In genomic region chr16:52438216-52438904, GRCm38 (mm10) we compare ENCODE assay signal across 18 mouse cellular contexts. TPM values are rescaled to one million over a fixed set of nuclear protein-coding genes. Genes with fewer than 3 reads are reported as not detected.
DNase-seq lines count a peak whose midpoint lies in the region; ATAC-seq and TF ChIP-seq lines count a peak whose summit lies in the region.
"Had no signal": no experiment of that assay in that cellular context is flagged by ENCODE, and none has a peak within 500 bp of the region (broad histone marks: within the 10 kb centered on the region; RNA-seq: fewer than 3 reads in every experiment).

No protein-coding gene starts in this region.

- no peaks in the 10 kb centered on the region for H3K4me1 ChIP-seq in kidney, embryonic 14.5 days (ENCODE audit: control insufficient read depth, insufficient read depth, low read length)
- peaks cover 6% of the 10 kb centered on the region; the same call in 1 of the 2 replicates for H3K4me1 ChIP-seq in lung, embryonic 16.5 days (replicated peaks; ENCODE audit: control insufficient read depth, insufficient read depth, low read length)
- H3K4me1 ChIP-seq in lung, adult 2 months (ENCODE audit: control insufficient read depth, insufficient read depth, low read length), result peaks cover 9% of the 10 kb centered on the region
- no peaks in the 10 kb centered on the region for H3K4me1 ChIP-seq in hindbrain, embryonic 16.5 days (ENCODE audit: control insufficient read depth, insufficient read depth, low read depth, low read length)
- H3K4me1 ChIP-seq: embryonic facial prominence, embryonic 10.5 days; forebrain, embryonic 15.5 days; neural tube, embryonic 12.5 days had no signal

- no peak for DNase-seq in kidney, postnatal 10 days
- DNase-seq in lung, adult 2 months, result no peak
- DNase-seq: cerebellum, postnatal 10 days; heart, postnatal 4 days; spleen, adult 18-20 months; thymus, postnatal 36 days had no signal

- H3K27ac ChIP-seq in kidney, embryonic 14.5 days (ENCODE audit: low read depth, low read length), result no peak overlapping the region
- no peak overlapping the region for H3K27ac ChIP-seq in lung, embryonic 16.5 days (ENCODE audit: low read length)
- no peak overlapping the region for H3K27ac ChIP-seq in hindbrain, embryonic 16.5 days (ENCODE audit: low read depth, low read length)
- H3K27ac ChIP-seq: embryonic facial prominence, embryonic 10.5 days; forebrain, embryonic 15.5 days; heart, embryonic 13.5 days; left cerebral cortex, adult 2 months; neural tube, embryonic 12.5 days had no signal

- no peaks in the 10 kb centered on the region for H3K27me3 ChIP-seq in kidney, embryonic 14.5 days (ENCODE audit: control insufficient read depth, insufficient read depth, low read length)
- no peaks in the 10 kb centered on the region for H3K27me3 ChIP-seq in lung, embryonic 16.5 days (ENCODE audit: control insufficient read depth, insufficient read depth, low read depth, low read length)
- no peaks in the 10 kb centered on the region for H3K27me3 ChIP-seq in hindbrain, embryonic 16.5 days (replicated peaks; ENCODE audit: control insufficient read depth, insufficient read depth, low read length)
- H3K27me3 ChIP-seq: forebrain, embryonic 15.5 days; heart, embryonic 13.5 days; neural tube, embryonic 12.5 days had no signal

- no peak for TF ChIP-seq CTCF in lung, adult 2 months (IDR thresholded peaks at IDR 0.05; ENCODE audit: insufficient read depth, low read length)

- no peak overlapping the region for H3K9ac ChIP-seq in kidney, embryonic 14.5 days (ENCODE audit: low read depth, low read length)
- H3K9ac ChIP-seq in lung, embryonic 16.5 days (ENCODE audit: low read length), result no peak overlapping the region
- H3K9ac ChIP-seq in hindbrain, embryonic 16.5 days (ENCODE audit: low read depth, low read length), result no peak overlapping the region
- H3K9ac ChIP-seq: forebrain, embryonic 15.5 days; heart, embryonic 13.5 days; neural tube, embryonic 12.5 days had no signal

- 35% methylated on average over 6 of the region's 6 CpGs for WGBS in kidney, embryonic 14.5 days
- 11% methylated on average over 6 of the region's 6 CpGs for whole genome bisulfite sequencing in lung, embryonic 16.5 days
- 20% methylated on average over 6 of the region's 6 CpGs for WGBS in lung, adult 2 months
- WGBS in hindbrain, embryonic 16.5 days, result 69% methylated on average over 6 of the region's 6 CpGs

- H3K4me2 ChIP-seq in kidney, embryonic 14.5 days (replicated peaks; ENCODE audit: low read depth, low read length), result no peak overlapping the region
- no peak overlapping the region for H3K4me2 ChIP-seq in lung, embryonic 16.5 days (ENCODE audit: low read depth, low read length)
- no peak overlapping the region for H3K4me2 ChIP-seq in hindbrain, embryonic 16.5 days (ENCODE audit: low read length)
- H3K4me2 ChIP-seq: forebrain, embryonic 15.5 days; heart, embryonic 13.5 days; neural tube, embryonic 12.5 days had no signal

- no peak overlapping the region for H3K4me3 ChIP-seq in kidney, embryonic 14.5 days (ENCODE audit: low read length)
- H3K4me3 ChIP-seq in lung, embryonic 16.5 days (ENCODE audit: low read length), result no peak overlapping the region
- H3K4me3 ChIP-seq in lung, adult 2 months (replicated peaks; ENCODE audit: extremely low read depth, low read depth, low read length), result no peak overlapping the region
- no peak overlapping the region for H3K4me3 ChIP-seq in hindbrain, embryonic 16.5 days (ENCODE audit: low read length)
- H3K4me3 ChIP-seq: embryonic facial prominence, embryonic 10.5 days; erythroblast, embryonic 14.5 days; forebrain, embryonic 15.5 days; heart, embryonic 13.5 days; left cerebral cortex, adult 2 months; neural tube, embryonic 12.5 days had no signal

- peak; percentile 71; the same call in 1 of the 2 replicates for ATAC-seq in kidney, embryonic 14.5 days (ENCODE audit: low FRiP score, low TSS enrichment)
- ATAC-seq in lung, embryonic 16.5 days (ENCODE audit: low read depth), result peak; percentile 75
- 0 out of 4 replicates have a peak, but pooled peaks have one; percentile 17 to 65 for ATAC-seq in hematopoietic stem cell, adult 5-6 weeks (replicated peaks in 1 of 2; ENCODE audit: insufficient read depth in 1 of 2, low FRiP score in 2 of 2, low TSS enrichment in 1 of 2, low read depth in 1 of 2, poor library complexity in 2 of 2, severe bottlenecking in 2 of 2)
- no peak for ATAC-seq in CD4-positive, CD25-positive, alpha-beta regulatory T cell, adult 4 months
- ATAC-seq in hindbrain, embryonic 16.5 days, result no peak
- ATAC-seq: forebrain, embryonic 15.5 days had no signal

- TF ChIP-seq POLR2A in lung, adult 2 months (IDR thresholded peaks at IDR 0.05; ENCODE audit: borderline replicate concordance, extremely low read depth, low read depth, low read length), result no peak

- H3K9me3 ChIP-seq in kidney, embryonic 14.5 days (ENCODE audit: control insufficient read depth, low read length), result no peaks in the 10 kb centered on the region
- no peaks in the 10 kb centered on the region for H3K9me3 ChIP-seq in lung, embryonic 16.5 days (ENCODE audit: control insufficient read depth, low read length)
- H3K9me3 ChIP-seq in hindbrain, embryonic 16.5 days (ENCODE audit: control insufficient read depth, low read length), result no peaks in the 10 kb centered on the region
- H3K9me3 ChIP-seq: embryonic facial prominence, embryonic 10.5 days; forebrain, embryonic 15.5 days; heart, embryonic 13.5 days; neural tube, embryonic 12.5 days had no signal

- no peaks in the 10 kb centered on the region for H3K36me3 ChIP-seq in kidney, embryonic 14.5 days (ENCODE audit: control insufficient read depth, insufficient read depth, low read length)
- H3K36me3 ChIP-seq in lung, embryonic 16.5 days (ENCODE audit: control insufficient read depth, insufficient read depth, low read length), result no peaks in the 10 kb centered on the region
- no peaks in the 10 kb centered on the region for H3K36me3 ChIP-seq in hindbrain, embryonic 16.5 days (ENCODE audit: control insufficient read depth, insufficient read depth, low read length)
- H3K36me3 ChIP-seq: embryonic facial prominence, embryonic 10.5 days; forebrain, embryonic 15.5 days; G1E; heart, embryonic 13.5 days; neural tube, embryonic 12.5 days had no signal

RNA-seq across cellular contexts. Expression of gene Alcam, which starts 15.5 kb away (rescaled TPM):
- 101 and 106 TPM in 2 replicates for polyA plus RNA-seq in kidney, embryonic 14.5 days (2014; fragmentation: Nextera tagmentation; extraction: Ambion mirVana)
- 43.0 and 45.7 TPM in 2 replicates for polyA plus RNA-seq in lung, embryonic 16.5 days (2015; fragmentation: Nextera tagmentation; extraction: Ambion mirVana)
- polyA plus RNA-seq in lung, adult 2 months (2012; rRNA removed), result 81.9 and 82.2 TPM in 2 replicates
- total RNA-seq in hematopoietic stem cell, adult 5-6 weeks (2017), result 47.7 and 96.1 TPM in 2 replicates
- polyA plus RNA-seq in CD4-positive, CD25-positive, alpha-beta regulatory T cell, adult 4 months (2017; shearing (Covaris generic)), result 1 to 10 TPM; 3.6 to 8.8 TPM
- polyA plus RNA-seq in hindbrain, embryonic 16.5 days (2015; fragmentation: Nextera tagmentation; extraction: Ambion mirVana), result 40.2 and 40.7 TPM in 2 replicates
- polyA plus RNA-seq: G1E had no signal

Comparison
In these comparisons a context has a peak if more than half of its experiments do, and no peak if none do; other contexts are left out.
1. ATAC-seq: peak in kidney, embryonic 14.5 days (single experiment), lung, embryonic 16.5 days (single experiment) and hematopoietic stem cell, adult 5-6 weeks (2 of 2); none in CD4-positive, CD25-positive, alpha-beta regulatory T cell, adult 4 months (single experiment) and hindbrain, embryonic 16.5 days (single experiment).